Mouse (Mus musculus): ENCODE data around the gene Far2. TPM values are rescaled to one million over a fixed set of nuclear protein-coding genes. Genes with fewer than 3 reads are reported as not detected.

Gene Far2
- total RNA-seq, 2 experiments from 2014 or later, result 4.7 to 5.7 TPM

- DNase-seq (ENCODE audit: low spot score in 2 of 2), result no peak
These were observed 167.7 kb downstream of the Far2 start for GRCm38 (mm10) chr6:148214765-148215164.

GRCm38 (mm10) chr6:148216752-148217151, 169.7 kb downstream of the Far2 start:
- DNase-seq (ENCODE audit: low spot score in 2 of 2), result no peak

- no peak for DNase-seq (ENCODE audit: low spot score in 2 of 2)
These were observed 171.4 kb downstream of the Far2 start for GRCm38 (mm10) chr6:148218235-148219076.

GRCm38 (mm10) chr6:148222686-148223085, 175.6 kb downstream of the Far2 start:
- DNase-seq (ENCODE audit: low spot score in 2 of 2), result no peak

- no peak for DNase-seq (ENCODE audit: low spot score in 2 of 2)
These were observed 180.5 kb downstream of the Far2 start for GRCm38 (mm10) chr6:148227542-148227941.

Other genes with a start within 250 kb of the Far2 start
- 10 to 100 TPM; 92.5 to 93.5 TPM for gene Ergic2, start 165.1 kb downstream of the Far2 start, total RNA-seq (2021)